Mouse (Mus musculus) ES-E14 (cell line): ENCODE results near the gene Hrh1.

Source experiments
- HCFC1 ChIP-seq: IDR thresholded peaks from 2 replicates; pipeline ENCODE4 v1.6.1; 2012; ENCODE audit warnings: low read length, inconsistent platforms, borderline replicate concordance; ENCODE audit not compliant: insufficient read depth
- ZC3H11A ChIP-seq: IDR thresholded peaks from 2 replicates; pipeline ENCODE4 v1.6.1; 2012; ENCODE audit warnings: low read depth, mild to moderate bottlenecking, inconsistent platforms, low read length, borderline replicate concordance
- ZNF384 ChIP-seq: IDR thresholded peaks from 2 replicates; pipeline ENCODE4 v1.6.1; 2012; ENCODE audit warnings: low read depth, low read length, inconsistent platforms

GRCm38 (mm10) chr6:114462747-114463146, 65.0 kb downstream of the Hrh1 start:
- TF ChIP-seq ZNF384: no peak
- TF ChIP-seq ZC3H11A: no peak
- TF ChIP-seq HCFC1: no peak
